Mouse (Mus musculus) MEL (cell line): Measurements from ENCODE around the gene Pigr. TPM values are rescaled to one million over a fixed set of nuclear protein-coding genes. Genes with fewer than 3 reads are reported as not detected.

ENCODE experiments used
- DNase-seq: peaks from one replicate; pipeline ENCODE4 v3.0.0; 2011; ENCODE audit warnings: low read depth, low spot score
- H3K27ac ChIP-seq: 2 replicates; pipeline ENCODE4 v1.5.1; 2012; ENCODE audit warnings: low read depth, mild to moderate bottlenecking, control low read depth, low read length, moderate library complexity; ENCODE audit not compliant: control insufficient read depth
- H3K27me3 ChIP-seq, 2 experiments: fragments of 150-350 bp in 1 of 2; sonication (generic) in 1 of 2; 2 replicates each; pipeline ENCODE4 v1.6.1; 2012; ENCODE audit warnings: low read length in 2 of 2, mild to moderate bottlenecking in 2 of 2, improper control_type of control experiment in 1 of 2, moderate library complexity in 1 of 2; ENCODE audit not compliant: insufficient read depth in 2 of 2, control insufficient read depth in 1 of 2
- H3K36me3 ChIP-seq, 2 experiments: 2 replicates each; pipeline ENCODE4 v1.6.1; 2012 to 2014; ENCODE audit warnings: low read length in 2 of 2, improper control_type of control experiment in 1 of 2, inconsistent platforms in 1 of 2, mild to moderate bottlenecking in 1 of 2; ENCODE audit not compliant: insufficient read depth in 2 of 2, control insufficient read depth in 1 of 2
- H3K4me1 ChIP-seq, 2 experiments: fragments of 150-350 bp in 1 of 2; sonication (generic) in 1 of 2; 2 replicates each; pipeline ENCODE4 v1.6.1; 2012; ENCODE audit warnings: low read length in 2 of 2, improper control_type of control experiment in 1 of 2, mild to moderate bottlenecking in 1 of 2; ENCODE audit not compliant: insufficient read depth in 2 of 2, control insufficient read depth in 1 of 2
- H3K4me3 ChIP-seq, 2 experiments: fragments of 150-350 bp in 1 of 2; sonication (generic) in 1 of 2; 2 replicates each; pipeline ENCODE4 v1.5.1; 2012; ENCODE audit warnings: low read depth in 2 of 2, low read length in 2 of 2, mild to moderate bottlenecking in 2 of 2, moderate library complexity in 2 of 2, control low read depth in 1 of 2, improper control_type of control experiment in 1 of 2; ENCODE audit not compliant: control insufficient read depth in 1 of 2, insufficient read depth in 1 of 2
- H3K79me2 ChIP-seq: 2 replicates; pipeline ENCODE4 v1.6.1; 2012; ENCODE audit warnings: mild to moderate bottlenecking, low read length, moderate library complexity; ENCODE audit not compliant: control insufficient read depth, poor library complexity, insufficient read depth
- H3K9ac ChIP-seq: 2 replicates; pipeline ENCODE4 v1.6.1; 2012; ENCODE audit warnings: low read depth, mild to moderate bottlenecking, control low read depth, low read length, moderate library complexity; ENCODE audit not compliant: control insufficient read depth, poor library complexity, severe bottlenecking
- H3K9me3 ChIP-seq: fragments of 150-350 bp; sonication (generic); replicated peaks from 2 replicates; pipeline ENCODE4 v1.6.1; 2012; ENCODE audit warnings: mild to moderate bottlenecking, low read length, improper control_type of control experiment, moderate library complexity; ENCODE audit not compliant: insufficient read depth
- CTCF ChIP-seq, 3 experiments: IDR thresholded peaks in 2 of 3; conservative IDR thresholded peaks in 1 of 3; 2 replicates each; pipeline ENCODE4 v1.5.1; 2011 to 2012; ENCODE audit warnings: low read length in 3 of 3, low read depth in 2 of 3, mild to moderate bottlenecking in 2 of 3, improper control_type of control experiment in 1 of 3, inconsistent platforms in 1 of 3, mixed read lengths in 1 of 3, moderate library complexity in 1 of 3; ENCODE audit not compliant: control insufficient read depth in 1 of 3, insufficient read depth in 1 of 3, poor library complexity in 1 of 3, severe bottlenecking in 1 of 3
- E2F4 ChIP-seq: IDR thresholded peaks from 2 replicates; pipeline ENCODE4 v1.6.1; 2011; ENCODE audit warnings: low read depth, low read length, improper control_type of control experiment, borderline replicate concordance
- ELF1 ChIP-seq: IDR thresholded peaks from 2 replicates; pipeline ENCODE4 v1.6.1; 2014; ENCODE audit warnings: low read depth, mild to moderate bottlenecking, inconsistent platforms, low read length, improper control_type of control experiment, moderate library complexity
- GABPA ChIP-seq: IDR thresholded peaks from 2 replicates; pipeline ENCODE4 v1.6.1; 2012; ENCODE audit warnings: low read depth, mild to moderate bottlenecking, inconsistent platforms, low read length, improper control_type of control experiment, moderate library complexity
- GATA1 ChIP-seq: IDR thresholded peaks from 2 replicates; pipeline ENCODE4 v1.6.1; 2011; ENCODE audit warnings: low read depth, low read length, improper control_type of control experiment
- HCFC1 ChIP-seq: IDR thresholded peaks from 2 replicates; pipeline ENCODE4 v1.6.1; 2012; ENCODE audit warnings: low read depth, mild to moderate bottlenecking, inconsistent platforms, low read length, improper control_type of control experiment, moderate library complexity
- MAFK ChIP-seq: IDR thresholded peaks from 2 replicates; pipeline ENCODE4 v1.6.1; 2011; ENCODE audit warnings: low read depth, mild to moderate bottlenecking, low read length, improper control_type of control experiment, borderline replicate concordance
- MAX ChIP-seq: IDR thresholded peaks from 2 replicates; pipeline ENCODE4 v1.6.1; 2011; ENCODE audit warnings: low read length, improper control_type of control experiment
- MYB ChIP-seq: IDR thresholded peaks from 2 replicates; pipeline ENCODE4 v1.6.1; 2011; ENCODE audit warnings: mild to moderate bottlenecking, low read depth, low read length, improper control_type of control experiment
- MYC ChIP-seq: IDR thresholded peaks from 2 replicates; pipeline ENCODE4 v1.6.1; 2011; ENCODE audit warnings: low read depth, mild to moderate bottlenecking, low read length, improper control_type of control experiment, moderate library complexity
- NRF1 ChIP-seq: IDR thresholded peaks from 2 replicates; pipeline ENCODE4 v1.6.1; 2014; ENCODE audit warnings: low read depth, mild to moderate bottlenecking, inconsistent platforms, low read length, improper control_type of control experiment, moderate library complexity; ENCODE audit not compliant: poor library complexity, insufficient read depth, severe bottlenecking
- POLR2A ChIP-seq, 2 experiments: IDR thresholded peaks; 2 replicates each; pipeline ENCODE4 v1.6.1; 2011 to 2012; ENCODE audit warnings: low read length in 2 of 2, mild to moderate bottlenecking in 2 of 2, control low read depth in 1 of 2, improper control_type of control experiment in 1 of 2, low read depth in 1 of 2, moderate library complexity in 1 of 2; ENCODE audit not compliant: control insufficient read depth in 1 of 2, insufficient read depth in 1 of 2, poor library complexity in 1 of 2
- RAD21 ChIP-seq: IDR thresholded peaks from 2 replicates; pipeline ENCODE4 v1.6.1; 2011; ENCODE audit warnings: mild to moderate bottlenecking, low read depth, low read length, improper control_type of control experiment
- RCOR1 ChIP-seq: IDR thresholded peaks from 2 replicates; pipeline ENCODE4 v1.6.1; 2012; ENCODE audit warnings: low read depth, mild to moderate bottlenecking, inconsistent platforms, low read length, improper control_type of control experiment
- SIN3A ChIP-seq: IDR thresholded peaks from 2 replicates; pipeline ENCODE4 v1.6.1; 2012; ENCODE audit warnings: low read length, improper control_type of control experiment, inconsistent platforms
- TBP ChIP-seq: IDR thresholded peaks from 2 replicates; pipeline ENCODE4 v1.8.0; 2011; ENCODE audit warnings: low read depth, low read length, improper control_type of control experiment
- UBTF ChIP-seq: IDR thresholded peaks from 2 replicates; pipeline ENCODE4 v1.6.1; 2012; ENCODE audit warnings: low read depth, mild to moderate bottlenecking, inconsistent platforms, low read length, improper control_type of control experiment, moderate library complexity, borderline replicate concordance; ENCODE audit not compliant: insufficient read depth
- USF1 ChIP-seq: IDR thresholded peaks from 2 replicates; pipeline ENCODE4 v1.6.1; 2014; ENCODE audit warnings: low read depth, mild to moderate bottlenecking, inconsistent platforms, low read length, improper control_type of control experiment, moderate library complexity
- USF2 ChIP-seq, 2 experiments: IDR thresholded peaks; 2 replicates each; pipeline ENCODE4 v1.6.1; 2011 to 2012; ENCODE audit warnings: improper control_type of control experiment in 2 of 2, low read length in 2 of 2, borderline replicate concordance in 1 of 2, inconsistent platforms in 1 of 2, low read depth in 1 of 2, mild to moderate bottlenecking in 1 of 2; ENCODE audit not compliant: insufficient read depth in 1 of 2
- ZKSCAN1 ChIP-seq: IDR thresholded peaks from 2 replicates; pipeline ENCODE4 v1.6.1; 2012; ENCODE audit warnings: low read depth, mild to moderate bottlenecking, inconsistent platforms, low read length, improper control_type of control experiment, moderate library complexity
- ZMIZ1 ChIP-seq: IDR thresholded peaks from 2 replicates; pipeline ENCODE4 v1.6.1; 2012; ENCODE audit warnings: low read depth, mild to moderate bottlenecking, inconsistent platforms, low read length, improper control_type of control experiment, moderate library complexity
- ZNF384 ChIP-seq: IDR thresholded peaks from 2 replicates; pipeline ENCODE4 v1.6.1; 2012; ENCODE audit warnings: low read depth, mild to moderate bottlenecking, inconsistent platforms, low read length, improper control_type of control experiment
- polyA plus RNA-seq, 2 experiments: library from polyadenylated mRNA; stranded (reverse) in 1 of 2; unstranded in 1 of 2; fragments of >175 nt in 1 of 2; fragments of >200 nt in 1 of 2; gene quantifications; 2 replicates each; pipeline versions ENCODE4 v1.2.1 to v1.2.4; 2012; ENCODE audit warnings: low replicate concordance in 2 of 2, low read depth in 1 of 2; ENCODE audit not compliant: insufficient read length in 2 of 2, insufficient read depth in 1 of 2, missing spikeins in 1 of 2
- total RNA-seq: library from RNA; depleted of rRNA; stranded (reverse); fragments of 300-350 nt; gene quantifications from 2 replicates; pipeline ENCODE4 v1.2.3, GENCODE M21; 2012

Gene Pigr
- total and polyA plus RNA-seq, 3 experiments: not detected

DNA sequence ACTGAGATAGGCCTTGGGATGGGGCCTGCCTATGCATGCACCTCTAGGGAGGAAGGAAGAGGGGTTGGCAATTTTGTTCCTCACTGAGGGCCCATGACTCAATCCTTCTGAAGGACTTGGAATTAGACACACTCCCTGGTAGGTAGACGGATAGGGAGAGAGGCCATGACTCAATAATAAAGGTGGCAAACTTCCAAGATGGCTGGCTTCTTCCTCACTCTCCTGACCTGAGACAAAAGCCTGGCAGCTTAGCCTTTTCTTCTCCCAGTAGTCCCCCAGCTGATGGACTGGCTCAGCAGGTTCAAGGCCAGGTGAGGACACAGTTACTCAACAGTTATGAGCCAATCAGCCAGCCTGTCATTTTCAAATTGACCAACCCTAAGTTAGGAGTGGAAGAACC lies 66.0 kb downstream of the Pigr start:
- H3K9me3 ChIP-seq: no peaks in the 10 kb centered on the region
- H3K27ac ChIP-seq: no peak overlapping the region

GRCm38 (mm10) chr1:130893329-130894040 lies 67.0 kb downstream of the Pigr start:
- TF ChIP-seq ZMIZ1 (no peak), POLR2A (IDR thresholded peaks at IDR 0.05; ENCODE audit: control insufficient read depth in 1 of 2, insufficient read depth in 1 of 2, low read depth in 1 of 2, low read length in 2 of 2, poor library complexity in 1 of 2) (no peak)
- H3K9ac ChIP-seq: no peak overlapping the region
- peaks cover 14 to 22% of the 10 kb centered on the region in 2 experiments for H3K27me3 ChIP-seq
- H3K4me1 ChIP-seq: no peaks in the 10 kb centered on the region
- DNase-seq: no peak
- H3K36me3 ChIP-seq: no peaks in the 10 kb centered on the region
- H3K27ac ChIP-seq: no peak overlapping the region
- H3K79me2 ChIP-seq: no peaks in the 10 kb centered on the region
- no peak overlapping the region for H3K4me3 ChIP-seq
- no peaks in the 10 kb centered on the region for H3K9me3 ChIP-seq

More for the DNA sequence above, 66.0 kb downstream of the Pigr start:
- H3K4me1 ChIP-seq: no peaks in the 10 kb centered on the region
- DNase-seq: no peak
- no peaks in the 10 kb centered on the region for H3K36me3 ChIP-seq
- H3K79me2 ChIP-seq: no peaks in the 10 kb centered on the region
- peaks cover 14 to 25% of the 10 kb centered on the region in 2 experiments for H3K27me3 ChIP-seq
- H3K4me3 ChIP-seq: no peak overlapping the region
- TF ChIP-seq MAX (no peak), RCOR1 (no peak), ZNF384 (no peak), GATA1 (no peak), CTCF (IDR thresholded peaks at IDR 0.05 in 2 of 3, conservative IDR thresholded peaks at IDR 0.05 in 1 of 3; ENCODE audit: control insufficient read depth in 1 of 3, insufficient read depth in 1 of 3, low read depth in 2 of 3, low read length in 3 of 3, poor library complexity in 1 of 3, severe bottlenecking in 1 of 3) (no peak), UBTF (no peak), NRF1 (no peak), GABPA (no peak), POLR2A (IDR thresholded peaks at IDR 0.05; ENCODE audit: control insufficient read depth in 1 of 2, insufficient read depth in 1 of 2, low read depth in 1 of 2, low read length in 2 of 2, poor library complexity in 1 of 2) (no peak), USF2 (IDR thresholded peaks at IDR 0.05; ENCODE audit: borderline replicate concordance in 1 of 2, insufficient read depth in 1 of 2, low read depth in 1 of 2, low read length in 2 of 2) (no peak), USF1 (no peak)
- H3K9ac ChIP-seq: no peak overlapping the region

- Histone ChIP-seq H3K9me3 (no peaks in the 10 kb centered on the region), H3K27me3 (peaks cover 14 to 16% of the 10 kb centered on the region in 2 experiments), H3K4me3 (no peak overlapping the region), H3K9ac (no peak overlapping the region), H3K27ac (no peak overlapping the region), H3K79me2 (no peaks in the 10 kb centered on the region), H3K4me1 (no peaks in the 10 kb centered on the region), H3K36me3 (no peaks in the 10 kb centered on the region)
- no peak for DNase-seq
- TF ChIP-seq TBP: no peak
- no peak for TF ChIP-seq MYB
- no peak for TF ChIP-seq E2F4
- TF ChIP-seq ZNF384: no peak
- no peak for TF ChIP-seq SIN3A
- no peak for TF ChIP-seq HCFC1
- TF ChIP-seq ELF1: no peak
- no peak for TF ChIP-seq ZKSCAN1
- no peak for TF ChIP-seq MYC
- no peak for TF ChIP-seq MAFK
- TF ChIP-seq CTCF (IDR thresholded peaks at IDR 0.05 in 2 of 3, conservative IDR thresholded peaks at IDR 0.05 in 1 of 3; ENCODE audit: control insufficient read depth in 1 of 3, insufficient read depth in 1 of 3, low read depth in 2 of 3, low read length in 3 of 3, poor library complexity in 1 of 3, severe bottlenecking in 1 of 3): no peak
- no peak for TF ChIP-seq USF2 (IDR thresholded peaks at IDR 0.05; ENCODE audit: borderline replicate concordance in 1 of 2, insufficient read depth in 1 of 2, low read depth in 1 of 2, low read length in 2 of 2)
- TF ChIP-seq RAD21: no peak
These were observed 68.0 kb downstream of the Pigr start for GRCm38 (mm10) chr1:130894468-130894867.
